Comparison of ENCODE assay signal across 30 mouse cellular contexts in genomic region chr16:47204672-47205307, GRCm38 (mm10).
DNase-seq lines count a peak whose midpoint lies in the region; ATAC-seq and TF ChIP-seq lines count a peak whose summit lies in the region.
"Had no signal": no experiment of that assay in that cellular context is flagged by ENCODE, and none has a peak within 500 bp of the region (broad histone marks: within the 10 kb centered on the region; RNA-seq: fewer than 3 reads in every experiment).

No protein-coding gene starts in this region.

- intact Hi-C loops in heart, postnatal 25 days (cut with DNase I): no loop called here

- no peaks in the 10 kb centered on the region for H3K4me1 ChIP-seq in forebrain, embryonic 14.5 days (ENCODE audit: control insufficient read depth, insufficient read depth, low read length)
- no peaks in the 10 kb centered on the region for H3K4me1 ChIP-seq in forebrain, embryonic 11.5 days (replicated peaks; ENCODE audit: control insufficient read depth, insufficient read depth, low read length)
- H3K4me1 ChIP-seq in liver, adult 2 months (ENCODE audit: control insufficient read depth, insufficient read depth, low read length): no peaks in the 10 kb centered on the region
- no peaks in the 10 kb centered on the region for H3K4me1 ChIP-seq in liver, embryonic 12.5 days
- H3K4me1 ChIP-seq in midbrain, embryonic 14.5 days (ENCODE audit: control insufficient read depth, insufficient read depth, low read length): no peaks in the 10 kb centered on the region
- no peaks in the 10 kb centered on the region for H3K4me1 ChIP-seq in heart, embryonic 10.5 days
- H3K4me1 ChIP-seq: embryonic facial prominence, embryonic 12.5 days; embryonic facial prominence, embryonic 15.5 days; hindbrain, embryonic 10.5 days; hindbrain, embryonic 13.5 days had no signal

- TF ChIP-seq POLR2A in liver, adult 2 months (IDR thresholded peaks at IDR 0.05; ENCODE audit: extremely low read depth, insufficient read depth, low read length): no peak
- no peak for TF ChIP-seq POLR2A in brain, embryonic 14.5 days (IDR thresholded peaks at IDR 0.05; ENCODE audit: borderline replicate concordance, extremely low read depth, insufficient read depth, insufficient read length, poor library complexity, severe bottlenecking)

- no peaks in the 10 kb centered on the region for H3K79me2 ChIP-seq in liver, adult 2 months (ENCODE audit: control insufficient read depth, insufficient read depth, low read length)

- no peaks in the 10 kb centered on the region for H3K9me3 ChIP-seq in forebrain, embryonic 14.5 days (replicated peaks; ENCODE audit: control insufficient read depth, low read length)
- no peaks in the 10 kb centered on the region for H3K9me3 ChIP-seq in forebrain, embryonic 11.5 days (ENCODE audit: control insufficient read depth, low read length)
- H3K9me3 ChIP-seq in liver, embryonic 12.5 days (replicated peaks): no peaks in the 10 kb centered on the region
- no peaks in the 10 kb centered on the region for H3K9me3 ChIP-seq in midbrain, embryonic 14.5 days (ENCODE audit: control insufficient read depth, low read length)
- no peaks in the 10 kb centered on the region for H3K9me3 ChIP-seq in heart, embryonic 10.5 days
- H3K9me3 ChIP-seq: embryonic facial prominence, embryonic 12.5 days; embryonic facial prominence, embryonic 15.5 days; hindbrain, embryonic 10.5 days; hindbrain, embryonic 13.5 days had no signal

- WGBS in forebrain, embryonic 14.5 days: 85% methylated on average over 3 of the region's 3 CpGs
- 88% methylated on average over 3 of the region's 3 CpGs for WGBS in forebrain, embryonic 11.5 days
- WGBS in liver, adult 2 months: 41% methylated on average over 3 of the region's 3 CpGs
- WGBS in liver, embryonic 12.5 days (ENCODE audit: insufficient replicate concordance): 65% methylated on average over 3 of the region's 3 CpGs
- 56% methylated on average over 3 of the region's 3 CpGs for WGBS in midbrain, embryonic 14.5 days
- WGBS in heart, embryonic 10.5 days: 78% methylated on average over 3 of the region's 3 CpGs

- no peak for TF ChIP-seq CTCF in liver, adult 2 months (IDR thresholded peaks at IDR 0.05; ENCODE audit: low read depth, low read length)
- no peak for TF ChIP-seq CTCF in brain, embryonic 14.5 days (IDR thresholded peaks at IDR 0.05; ENCODE audit: borderline replicate concordance, extremely low read depth, insufficient read depth, insufficient read length)

- no peak overlapping the region for H3K27ac ChIP-seq in forebrain, embryonic 14.5 days (ENCODE audit: low read depth, low read length)
- H3K27ac ChIP-seq in forebrain, embryonic 11.5 days (ENCODE audit: low read depth, low read length): no peak overlapping the region
- H3K27ac ChIP-seq in liver, adult 2 months (replicated peaks; ENCODE audit: insufficient read depth, low read depth, low read length): no peak overlapping the region
- H3K27ac ChIP-seq in liver, embryonic 12.5 days: no peak overlapping the region
- no peak overlapping the region for H3K27ac ChIP-seq in midbrain, embryonic 14.5 days (replicated peaks; ENCODE audit: low read depth, low read length)
- H3K27ac ChIP-seq in heart, embryonic 10.5 days: no peak overlapping the region
- H3K27ac ChIP-seq: embryonic facial prominence, embryonic 12.5 days; embryonic facial prominence, embryonic 15.5 days; heart, adult 2 months; hindbrain, embryonic 10.5 days; hindbrain, embryonic 13.5 days had no signal

- no peak overlapping the region for H3K9ac ChIP-seq in forebrain, embryonic 14.5 days (ENCODE audit: low read length)
- no peak overlapping the region for H3K9ac ChIP-seq in forebrain, embryonic 11.5 days (ENCODE audit: low read length)
- no peak overlapping the region for H3K9ac ChIP-seq in liver, adult 2 months (ENCODE audit: low read depth, low read length)
- no peak overlapping the region for H3K9ac ChIP-seq in liver, embryonic 12.5 days
- H3K9ac ChIP-seq in midbrain, embryonic 14.5 days (replicated peaks; ENCODE audit: low read length): no peak overlapping the region
- H3K9ac ChIP-seq: embryonic facial prominence, embryonic 12.5 days; embryonic facial prominence, embryonic 15.5 days; hindbrain, embryonic 13.5 days had no signal

- DNase-seq in forebrain, embryonic 14.5 days (ENCODE audit: low spot score): peak; percentile 10
- DNase-seq in forebrain, embryonic 11.5 days (ENCODE audit: low spot score): no peak
- DNase-seq in liver, adult 2 months (ENCODE audit: extremely low read depth, low read depth, low spot score): peak; percentile 35
- DNase-seq in brain, embryonic 14.5 days (ENCODE audit: low read depth): peak; percentile 40
- DNase-seq in midbrain, embryonic 14.5 days: peak; percentile 30
- no peak for DNase-seq in heart, postnatal 25 days (ENCODE audit: low spot score)
- DNase-seq in heart, embryonic 10.5 days (ENCODE audit: low spot score): no peak
- DNase-seq: adrenal gland, postnatal 10 days; adrenal gland, postnatal 36 days; B cell, adult 2 months; cerebellum, adult 11 months; cerebellum, adult 2 months; cerebellum, adult 9-11 months; cerebellum, postnatal 25 days; gastrocnemius, postnatal 10 days; gastrocnemius, postnatal 36 days; heart, adult 2 months; heart, postnatal 36 days had no signal

- peak; percentile 20; the same call in 1 of the 2 replicates for ATAC-seq in forebrain, embryonic 14.5 days
- no peak for ATAC-seq in forebrain, embryonic 11.5 days (replicated peaks; ENCODE audit: low FRiP score)
- ATAC-seq in liver, embryonic 12.5 days: no peak
- peak; percentile 43; the same call in 1 of the 2 replicates for ATAC-seq in midbrain, embryonic 14.5 days (ENCODE audit: low FRiP score, low TSS enrichment)
- ATAC-seq: hindbrain, embryonic 16.5 days; inflammation-experienced regulatory T-cells, adult 6 months; intestine, embryonic 16.5 days; Patski had no signal

- H3K27me3 ChIP-seq in forebrain, embryonic 14.5 days (replicated peaks; ENCODE audit: control insufficient read depth, insufficient read depth, low read length): no peaks in the 10 kb centered on the region
- no peaks in the 10 kb centered on the region for H3K27me3 ChIP-seq in forebrain, embryonic 11.5 days (ENCODE audit: control insufficient read depth, insufficient read depth, low read length)
- no peaks in the 10 kb centered on the region for H3K27me3 ChIP-seq in liver, adult 2 months (ENCODE audit: control insufficient read depth, insufficient read depth, low read length)
- H3K27me3 ChIP-seq in liver, embryonic 12.5 days (replicated peaks): no peaks in the 10 kb centered on the region
- no peaks in the 10 kb centered on the region for H3K27me3 ChIP-seq in midbrain, embryonic 14.5 days (ENCODE audit: control insufficient read depth, insufficient read depth, low read length)
- H3K27me3 ChIP-seq in heart, embryonic 10.5 days (ENCODE audit: insufficient read depth, poor library complexity, severe bottlenecking): no peaks in the 10 kb centered on the region
- H3K27me3 ChIP-seq: CH12.LX; embryonic facial prominence, embryonic 12.5 days; embryonic facial prominence, embryonic 15.5 days; hindbrain, embryonic 13.5 days; Patski had no signal

- no peaks in the 10 kb centered on the region for H3K36me3 ChIP-seq in forebrain, embryonic 14.5 days (ENCODE audit: control insufficient read depth, insufficient read depth, low read length)
- H3K36me3 ChIP-seq in forebrain, embryonic 11.5 days (ENCODE audit: control insufficient read depth, insufficient read depth, low read length): no peaks in the 10 kb centered on the region
- H3K36me3 ChIP-seq in liver, adult 2 months (ENCODE audit: control insufficient read depth, insufficient read depth, low read length): no peaks in the 10 kb centered on the region
- H3K36me3 ChIP-seq in liver, embryonic 12.5 days: no peaks in the 10 kb centered on the region
- no peaks in the 10 kb centered on the region for H3K36me3 ChIP-seq in midbrain, embryonic 14.5 days (ENCODE audit: control insufficient read depth, insufficient read depth, low read length)
- no peaks in the 10 kb centered on the region for H3K36me3 ChIP-seq in heart, embryonic 10.5 days
- H3K36me3 ChIP-seq: embryonic facial prominence, embryonic 12.5 days; embryonic facial prominence, embryonic 15.5 days; G1E; hindbrain, embryonic 10.5 days; hindbrain, embryonic 13.5 days had no signal

- no peak overlapping the region for H3K4me2 ChIP-seq in forebrain, embryonic 14.5 days (ENCODE audit: low read length)
- no peak overlapping the region for H3K4me2 ChIP-seq in forebrain, embryonic 11.5 days (ENCODE audit: low read depth, low read length, severe bottlenecking)
- no peak overlapping the region for H3K4me2 ChIP-seq in liver, embryonic 12.5 days
- H3K4me2 ChIP-seq in midbrain, embryonic 14.5 days (ENCODE audit: low read length): no peak overlapping the region
- H3K4me2 ChIP-seq: embryonic facial prominence, embryonic 12.5 days; embryonic facial prominence, embryonic 15.5 days; heart, embryonic 11.5 days; hindbrain, embryonic 13.5 days had no signal

- H3K4me3 ChIP-seq in forebrain, embryonic 14.5 days (ENCODE audit: low read depth, low read length): no peak overlapping the region
- H3K4me3 ChIP-seq in forebrain, embryonic 11.5 days (ENCODE audit: low read depth, low read length): no peak overlapping the region
- no peak overlapping the region for H3K4me3 ChIP-seq in liver, adult 2 months (ENCODE audit: insufficient read depth, low read depth, low read length)
- H3K4me3 ChIP-seq in liver, embryonic 12.5 days: no peak overlapping the region
- no peak overlapping the region for H3K4me3 ChIP-seq in midbrain, embryonic 14.5 days (replicated peaks; ENCODE audit: low read depth, low read length)
- H3K4me3 ChIP-seq in heart, embryonic 10.5 days: no peak overlapping the region
- H3K4me3 ChIP-seq: embryonic facial prominence, embryonic 12.5 days; embryonic facial prominence, embryonic 15.5 days; heart, adult 2 months; hindbrain, embryonic 10.5 days; hindbrain, embryonic 13.5 days had no signal

Comparison
In these comparisons a context has a peak if more than half of its experiments do, and no peak if none do; other contexts are left out.
1. ATAC-seq: peak in forebrain, embryonic 14.5 days (single experiment) and midbrain, embryonic 14.5 days (single experiment); none in forebrain, embryonic 11.5 days (single experiment) and liver, embryonic 12.5 days (single experiment).
2. DNase-seq: peak in forebrain, embryonic 14.5 days (single experiment), liver, adult 2 months (single experiment), brain, embryonic 14.5 days (single experiment) and midbrain, embryonic 14.5 days (single experiment); none in forebrain, embryonic 11.5 days (single experiment), heart, postnatal 25 days (single experiment) and heart, embryonic 10.5 days (single experiment).